Mouse (Mus musculus): ENCODE measurements at regions not wholly inside any gene's neighbourhood (a gene's known extent, or its start where the extent isn't known, plus 50 kb on each side); places are given as distances from the start of the nearest gene placed in this dataset.

DNA sequence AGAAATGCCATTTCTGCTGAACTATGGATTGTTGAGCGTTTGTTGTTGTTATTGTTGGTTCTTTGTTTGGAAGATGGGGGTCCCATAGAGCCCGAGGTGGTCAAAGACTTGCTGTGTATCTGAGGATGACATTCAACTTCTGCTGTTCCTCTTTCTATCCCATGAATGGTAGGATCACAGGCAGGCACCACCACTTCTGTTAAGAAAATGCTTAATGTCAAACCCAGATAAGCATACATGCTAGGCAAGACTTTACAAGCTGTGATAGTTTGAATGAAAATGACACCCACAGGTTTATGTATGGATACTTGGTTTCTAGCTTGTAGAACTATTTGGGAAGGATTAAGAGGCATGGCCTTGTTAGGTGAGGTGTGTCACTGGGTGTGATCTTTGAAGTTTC lies 330.2 kb upstream of the Trib2 start:
- no peak for DNase-seq (ENCODE audit: extremely low read depth, insufficient read length, low spot score)

DNA sequence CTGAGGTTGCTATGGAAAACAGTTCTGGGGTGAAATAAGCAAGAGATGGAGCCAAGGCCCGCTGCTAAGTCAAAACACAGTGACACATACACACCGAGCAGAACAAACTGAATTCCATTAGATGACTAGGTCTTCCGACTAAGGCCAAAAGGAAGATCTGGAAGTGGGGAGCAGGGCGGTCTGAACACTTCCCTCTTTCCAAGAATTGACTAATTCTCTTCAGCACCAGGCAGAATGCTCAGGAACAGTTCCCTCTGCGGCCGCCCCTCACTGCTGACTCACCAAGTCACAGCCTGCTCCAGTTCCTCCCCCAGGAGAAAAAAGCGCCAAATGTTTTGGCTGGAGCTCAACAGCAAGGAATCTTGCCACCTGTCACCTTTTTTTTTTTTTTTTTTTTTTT lies 328.9 kb upstream of the Trib2 start:
- peak; percentile 33 for DNase-seq (ENCODE audit: extremely low read depth, insufficient read length, low spot score)

DNA sequence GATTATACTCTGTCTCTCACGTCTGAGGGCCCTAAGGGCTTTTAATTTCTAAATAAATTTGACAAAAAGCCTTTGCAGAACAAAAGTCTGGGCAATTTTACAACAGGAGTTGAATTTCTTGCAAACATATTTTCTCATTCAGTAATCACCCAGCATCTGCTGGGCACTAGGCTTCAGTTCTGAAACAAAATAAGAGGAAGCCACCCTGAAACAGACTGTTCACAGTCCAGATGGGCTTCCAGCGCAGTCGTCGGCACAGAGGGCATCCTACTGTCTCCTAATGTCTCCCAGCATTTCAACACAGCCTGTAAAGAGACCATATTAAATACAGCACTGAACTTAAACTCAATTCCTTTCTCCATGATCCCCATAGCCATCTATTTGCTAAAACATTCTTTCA lies 324.5 kb upstream of the Trib2 start:
- DNase-seq (ENCODE audit: extremely low read depth, insufficient read length, low spot score), result no peak

DNA sequence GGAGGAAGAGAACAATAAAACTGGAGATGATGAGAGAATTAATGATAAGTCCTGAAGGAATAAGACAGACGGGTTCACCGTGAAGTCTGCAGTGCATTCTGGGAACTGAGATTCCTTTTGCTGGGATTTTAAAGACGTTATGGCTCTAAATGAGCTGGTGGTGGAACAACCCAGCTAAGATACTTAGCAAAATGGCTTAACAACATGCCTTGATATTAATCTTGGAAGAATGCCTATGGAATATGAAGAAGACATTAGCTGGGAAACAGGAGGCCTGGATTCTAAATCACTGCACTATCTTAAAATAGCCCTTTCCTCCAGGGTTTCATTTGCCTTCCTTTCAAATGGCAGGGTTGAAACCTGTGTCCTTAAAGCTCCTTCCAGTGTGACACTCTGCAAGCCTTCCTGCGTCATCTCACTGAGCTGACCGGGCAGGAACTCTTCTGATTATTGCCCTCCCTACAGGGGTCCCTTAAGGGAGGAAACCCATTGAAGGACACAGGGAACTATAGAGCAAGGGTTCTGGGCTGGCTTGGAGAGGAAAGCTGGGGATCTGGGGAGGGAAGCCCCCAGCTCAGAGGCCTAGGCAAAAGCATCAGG lies 323.9 kb upstream of the Trib2 start:
- DNase-seq (ENCODE audit: extremely low read depth, insufficient read length, low spot score), result no peak

DNA sequence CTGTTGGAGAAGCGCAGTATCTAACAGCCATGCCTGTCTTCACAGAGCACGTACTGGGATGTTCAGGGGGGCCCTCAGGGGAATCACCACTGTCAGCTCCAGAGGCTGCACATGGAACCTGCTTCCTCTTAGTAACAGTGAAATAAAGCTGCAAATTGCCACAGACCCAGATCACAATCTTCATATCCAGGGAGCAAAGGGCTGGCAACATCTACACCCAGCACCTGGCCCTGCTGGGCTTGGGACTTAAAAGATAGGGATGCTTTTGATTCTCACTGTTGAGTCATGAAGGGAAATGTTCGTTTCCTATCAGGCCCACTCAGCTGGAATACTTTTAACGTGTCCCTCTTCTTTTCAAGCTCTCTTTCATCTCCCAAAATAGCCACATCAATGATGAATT lies 322.4 kb upstream of the Trib2 start:
- no peak for DNase-seq (ENCODE audit: extremely low read depth, insufficient read length, low spot score)

DNA sequence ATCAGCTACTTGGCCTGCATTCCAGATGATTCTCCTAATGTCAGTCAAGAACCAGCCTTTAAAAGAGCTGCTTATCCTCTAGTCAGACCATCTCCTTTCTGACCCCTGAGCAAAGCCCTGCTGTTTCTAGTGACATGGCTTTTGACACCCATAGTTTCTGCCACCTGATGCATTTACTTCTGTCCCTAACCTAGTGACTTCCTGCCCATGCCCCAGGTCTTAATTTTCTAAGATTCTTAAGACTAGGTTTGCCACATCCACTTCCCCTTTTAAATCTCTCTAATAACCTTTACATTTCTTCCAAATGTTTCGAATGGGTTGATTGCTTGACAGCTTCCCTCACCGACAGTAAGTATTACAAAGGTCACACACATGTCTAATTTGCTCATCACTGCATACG lies 321.1 kb upstream of the Trib2 start:
- no peak for DNase-seq (ENCODE audit: extremely low read depth, insufficient read length, low spot score)

DNA sequence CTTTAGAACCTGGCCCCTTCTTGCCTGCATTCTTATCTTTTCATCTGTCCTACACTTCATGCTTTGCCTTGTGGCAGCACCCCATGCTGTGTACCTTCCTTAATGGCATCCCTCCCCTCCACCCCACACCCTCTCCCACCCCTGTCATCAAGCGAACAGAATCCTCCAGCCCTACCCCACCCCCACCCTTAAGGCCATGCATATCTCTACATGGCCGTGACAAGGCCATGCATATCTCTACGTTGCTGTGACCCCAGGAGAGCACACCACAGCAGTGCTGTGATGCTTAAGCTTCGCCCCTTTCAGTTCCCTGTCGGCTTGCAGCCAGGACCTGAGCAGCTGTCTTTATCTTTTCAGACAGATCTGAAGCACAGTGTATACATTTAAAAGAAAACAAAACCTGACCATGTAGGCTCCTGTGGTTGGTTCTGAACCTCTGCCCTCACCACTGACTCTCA lies 319.5 kb upstream of the Trib2 start:
- DNase-seq (ENCODE audit: extremely low read depth, insufficient read length, low spot score), result no peak

DNA sequence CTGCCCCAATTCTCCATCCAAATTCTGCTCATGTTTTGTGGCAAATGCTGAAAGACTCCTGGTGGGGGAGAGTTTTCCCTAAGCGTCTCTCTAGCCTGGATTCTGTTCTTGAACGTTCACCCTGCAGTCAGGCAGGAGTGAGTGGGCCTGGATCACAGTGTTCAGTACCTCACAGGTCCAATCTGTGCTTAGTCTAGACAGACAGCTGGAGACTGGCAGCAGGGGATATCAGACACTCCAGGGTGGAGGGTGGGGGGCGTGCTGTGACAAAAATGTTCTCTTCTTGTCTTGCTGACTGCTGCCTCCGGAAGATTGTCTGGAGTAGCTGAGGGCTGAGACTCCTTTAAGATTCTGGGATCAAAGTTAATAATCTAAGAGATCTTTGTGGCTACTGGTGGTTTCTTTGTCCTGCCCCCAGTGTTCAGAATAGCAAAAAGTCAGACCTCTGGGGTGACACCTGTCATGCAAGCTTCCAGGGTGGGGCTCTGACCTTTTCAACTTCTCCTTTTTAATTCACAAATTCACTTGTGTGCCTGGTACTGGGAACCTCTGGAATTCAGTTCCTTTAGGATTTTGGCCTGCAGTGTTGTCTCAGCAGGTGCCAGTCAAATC lies 319.0 kb upstream of the Trib2 start:
- DNase-seq (ENCODE audit: extremely low read depth, insufficient read length, low spot score), result no peak

DNA sequence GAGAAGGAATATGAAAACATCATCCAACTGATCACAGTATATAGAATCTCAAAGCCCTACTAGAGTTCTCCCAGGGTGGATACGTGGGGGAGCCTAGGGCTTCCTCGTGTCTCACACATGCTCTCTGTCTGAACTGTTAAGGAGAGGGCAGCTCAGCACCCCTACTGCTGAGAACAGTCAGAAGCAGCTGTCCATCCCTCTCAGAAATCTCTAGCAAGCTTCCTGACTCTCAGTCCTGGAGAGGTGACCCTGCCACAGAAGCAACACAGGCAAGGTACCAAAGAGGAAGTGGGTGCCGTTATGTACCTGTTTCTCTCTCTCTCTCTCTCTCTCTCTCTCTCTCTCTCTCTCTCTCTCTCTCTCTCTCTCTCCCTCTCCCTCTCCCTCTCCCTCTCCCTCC lies 317.7 kb upstream of the Trib2 start:
- no peak for DNase-seq (ENCODE audit: extremely low read depth, insufficient read length, low spot score)

DNA sequence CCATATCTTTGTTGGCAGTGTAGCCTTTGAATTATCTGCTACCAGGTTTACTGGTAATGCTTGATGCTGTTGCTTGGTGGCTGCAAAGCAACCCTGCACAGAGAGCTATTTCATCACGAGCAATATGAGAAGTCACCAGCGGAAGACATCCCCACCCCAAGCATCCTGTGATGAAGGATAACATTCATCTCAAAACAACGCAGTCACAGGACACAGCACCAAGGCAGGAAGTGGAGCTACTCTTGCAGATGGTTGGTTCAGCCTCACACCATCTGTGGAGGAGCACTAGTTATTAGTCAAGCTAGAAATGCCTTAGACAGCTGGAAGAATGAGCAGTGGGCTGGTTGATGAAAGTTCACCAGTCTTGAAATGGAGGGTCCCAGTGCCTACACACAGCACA lies 316.5 kb upstream of the Trib2 start:
- DNase-seq (ENCODE audit: extremely low read depth, insufficient read length, low spot score), result no peak

DNA sequence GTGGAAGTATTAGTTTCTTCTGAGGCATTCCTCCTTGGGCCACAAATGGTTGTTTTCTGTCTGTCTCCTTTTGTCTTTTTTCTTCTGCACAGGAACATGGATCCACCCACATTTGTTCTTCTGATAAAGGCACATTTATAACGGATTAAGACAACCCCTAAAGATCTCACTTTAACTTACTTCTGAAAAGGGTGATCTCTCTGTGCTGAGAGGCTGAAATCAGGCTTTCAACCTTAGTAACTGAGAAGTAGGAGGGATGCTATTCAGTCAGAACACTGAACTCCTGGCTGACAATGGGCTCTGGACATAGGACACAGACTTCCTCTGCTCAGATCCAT lies 315.0 kb upstream of the Trib2 start:
- DNase-seq (ENCODE audit: extremely low read depth, insufficient read length, low spot score), result no peak

DNA sequence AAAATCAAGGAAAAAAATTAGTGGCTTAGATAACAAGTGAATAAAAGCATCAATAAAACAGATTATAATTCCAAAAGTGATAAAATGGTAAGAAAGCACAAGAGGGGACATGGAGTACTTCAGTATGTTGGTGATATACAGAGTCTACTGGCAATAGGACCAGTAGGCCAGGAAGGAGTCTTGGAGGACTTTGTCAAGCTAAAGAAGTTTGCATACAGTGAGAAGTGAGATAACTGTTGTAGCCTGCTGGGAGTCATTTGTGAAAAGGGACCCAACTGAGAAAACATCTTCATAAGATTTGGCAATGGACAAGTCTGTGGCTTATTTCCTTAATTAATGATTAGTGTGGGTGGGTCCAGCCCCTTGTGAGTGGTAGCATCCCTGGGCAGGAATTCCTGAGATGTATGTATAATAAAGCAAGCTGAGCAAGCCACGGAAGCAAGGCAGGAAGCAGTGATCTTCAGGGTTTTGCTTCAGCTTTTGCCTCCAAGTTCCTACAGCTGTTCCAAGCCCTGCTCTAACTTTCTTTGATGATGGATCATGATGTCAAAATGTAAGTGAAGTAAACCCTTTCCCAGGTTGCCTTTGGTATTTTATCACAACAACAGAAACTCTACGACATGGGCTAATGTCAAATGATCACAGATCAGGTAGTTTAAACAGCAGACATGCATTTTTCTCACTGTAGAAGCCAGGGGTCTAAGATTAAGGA lies 314.5 kb upstream of the Trib2 start:
- DNase-seq (ENCODE audit: extremely low read depth, insufficient read length, low spot score), result no peak

DNA sequence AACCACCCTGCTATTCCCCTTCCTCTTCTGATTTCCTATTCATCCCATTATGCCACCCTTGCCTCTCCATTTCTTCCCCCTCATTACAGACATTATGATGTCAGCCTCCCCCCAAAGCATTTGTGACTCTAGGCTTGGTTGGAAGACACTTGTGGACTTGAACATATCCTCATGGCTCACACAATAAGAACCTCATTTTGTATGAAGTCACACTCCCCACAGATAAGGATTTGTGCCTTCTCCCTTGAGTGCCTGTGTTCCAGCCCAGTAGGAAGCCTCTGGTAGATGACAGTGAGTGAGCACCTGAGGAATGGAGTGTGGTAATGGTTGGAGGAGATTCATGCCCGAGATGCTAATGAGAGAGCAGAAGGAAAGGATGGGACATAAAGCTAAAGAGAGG lies 313.9 kb upstream of the Trib2 start:
- no peak for DNase-seq (ENCODE audit: extremely low read depth, insufficient read length, low spot score)

DNA sequence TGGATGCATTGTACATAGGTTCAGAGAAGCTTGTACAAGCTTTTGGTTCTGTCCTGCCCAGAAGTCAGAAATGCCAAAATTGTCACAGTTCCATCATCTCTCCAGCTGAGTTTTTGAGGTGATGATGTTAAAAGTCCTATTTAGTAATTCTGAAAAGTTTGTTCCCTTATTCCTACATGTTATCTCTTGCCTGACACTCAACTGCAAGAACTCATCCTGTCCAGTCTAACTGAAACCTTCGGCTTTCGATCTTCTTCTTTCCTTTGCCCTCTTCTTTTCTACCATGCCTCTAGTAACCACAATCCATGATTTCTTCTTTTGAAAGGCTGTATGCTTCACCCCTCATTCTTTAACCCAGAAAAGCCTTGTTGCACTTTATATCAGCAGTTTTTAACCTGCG lies 313.2 kb upstream of the Trib2 start:
- no peak for DNase-seq (ENCODE audit: extremely low read depth, insufficient read length, low spot score)

DNA sequence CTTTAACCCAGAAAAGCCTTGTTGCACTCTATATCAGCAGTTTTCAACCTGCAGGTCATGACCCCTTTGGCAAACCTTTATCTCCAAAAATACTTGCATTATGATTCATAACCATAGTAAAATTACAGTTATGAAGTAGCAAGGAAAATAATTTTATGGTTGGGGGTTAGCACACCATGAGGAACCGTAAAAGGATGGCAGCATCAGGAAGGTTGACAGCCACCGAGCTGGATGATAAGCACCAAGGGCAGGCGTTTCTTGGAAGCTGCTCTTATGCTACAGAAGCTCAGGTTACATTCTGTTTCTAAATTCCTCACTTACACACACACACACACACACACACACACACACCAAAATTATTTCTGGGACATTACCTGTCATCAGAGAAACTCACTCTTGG lies 312.5 kb upstream of the Trib2 start:
- no peak for DNase-seq (ENCODE audit: extremely low read depth, insufficient read length, low spot score)

DNA sequence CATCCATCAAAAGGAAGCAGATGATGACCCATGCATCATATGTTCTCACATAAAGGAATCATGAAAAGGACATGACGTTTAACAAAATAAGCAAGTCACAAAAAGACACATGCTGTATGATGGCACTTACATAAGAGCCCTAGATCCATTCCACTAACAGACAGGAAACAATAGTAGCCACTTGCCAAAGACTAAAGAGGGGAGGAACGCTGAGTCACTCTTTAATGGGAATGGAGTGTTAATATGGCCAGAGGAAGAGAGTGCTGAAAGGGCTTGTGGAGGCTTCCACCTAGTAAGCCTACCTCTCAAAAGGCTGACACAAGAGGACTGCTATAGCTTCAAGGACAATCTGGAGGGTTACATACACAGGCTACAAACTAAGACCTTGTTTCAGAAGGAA lies 308.2 kb upstream of the Trib2 start:
- no peak for DNase-seq (ENCODE audit: extremely low read depth, insufficient read length, low spot score)

DNA sequence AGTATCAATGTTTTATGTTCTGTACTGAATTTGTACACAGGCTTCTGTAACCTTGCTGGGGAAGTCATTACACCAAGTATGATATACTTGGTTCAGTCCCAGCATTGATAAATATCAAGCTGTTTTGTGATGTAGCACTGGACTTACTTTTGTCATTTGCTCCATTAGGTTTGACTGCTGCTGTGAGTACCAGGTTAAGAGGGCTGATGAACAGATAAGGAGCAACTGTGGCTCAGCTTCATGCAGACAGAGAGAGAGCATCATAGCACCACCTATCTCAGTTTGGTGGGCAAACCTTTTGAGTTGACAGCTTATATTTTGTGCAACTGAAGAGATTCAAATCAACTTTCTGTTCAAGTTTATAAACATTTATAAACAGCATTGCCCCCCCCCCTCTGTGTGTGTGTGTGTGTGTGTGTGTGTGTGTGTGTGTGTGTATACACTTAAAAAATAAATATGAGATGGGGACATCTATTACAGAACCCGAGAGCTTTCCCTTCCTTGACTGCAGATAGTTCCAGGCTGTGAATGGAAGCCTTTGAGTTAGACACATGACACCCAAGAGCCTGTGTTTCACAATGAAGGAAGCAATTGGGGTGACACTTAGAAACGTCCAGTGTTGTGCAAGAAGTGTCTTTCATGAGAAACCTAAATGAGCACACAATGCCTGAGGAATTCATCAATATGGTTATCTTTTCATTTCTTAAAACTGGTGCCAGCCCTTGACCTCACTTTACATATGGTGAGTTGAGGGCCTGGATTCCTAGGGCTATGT lies 305.8 kb upstream of the Trib2 start:
- no peak for DNase-seq (ENCODE audit: extremely low read depth, insufficient read length, low spot score)

DNA sequence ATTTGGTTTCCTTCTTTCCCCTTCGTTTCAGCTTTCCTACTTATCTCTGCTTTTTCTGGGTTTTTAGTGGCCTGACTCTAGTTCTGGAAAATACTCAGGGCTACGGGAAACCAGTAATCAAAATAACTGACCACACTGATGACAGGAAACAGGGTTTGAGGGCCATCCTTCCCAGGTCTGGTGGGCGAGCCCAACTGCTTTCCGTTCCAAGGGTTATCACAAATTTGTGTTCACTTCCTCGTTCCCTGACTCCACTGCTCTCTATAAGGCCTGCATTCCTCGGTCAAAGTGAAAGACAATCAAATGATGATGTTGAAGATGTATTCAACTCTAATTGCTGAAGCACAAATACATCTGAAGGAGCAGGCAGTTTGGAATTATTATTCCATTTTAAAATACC lies 305.1 kb upstream of the Trib2 start:
- DNase-seq (ENCODE audit: extremely low read depth, insufficient read length, low spot score), result no peak

DNA sequence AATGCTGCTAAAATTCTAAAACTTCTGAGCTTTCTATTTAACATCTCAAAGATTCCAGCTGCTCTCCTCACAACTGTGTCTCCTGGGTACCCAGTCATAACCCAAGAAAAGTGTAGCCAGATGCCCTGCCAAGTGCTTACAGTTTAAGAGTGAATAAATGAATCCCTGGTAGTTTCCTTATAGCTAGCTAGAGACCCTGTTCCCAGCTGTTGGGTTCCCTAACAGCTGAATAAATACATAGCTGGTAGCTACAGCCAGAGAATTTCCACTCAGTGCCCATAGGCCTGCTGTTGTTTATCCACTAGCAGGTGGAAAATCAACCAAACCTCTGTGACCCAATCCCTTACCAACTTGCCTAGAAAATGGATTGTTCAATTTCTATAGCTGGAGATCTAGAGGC lies 302.0 kb upstream of the Trib2 start:
- no peak for DNase-seq (ENCODE audit: extremely low read depth, insufficient read length, low spot score)

DNA sequence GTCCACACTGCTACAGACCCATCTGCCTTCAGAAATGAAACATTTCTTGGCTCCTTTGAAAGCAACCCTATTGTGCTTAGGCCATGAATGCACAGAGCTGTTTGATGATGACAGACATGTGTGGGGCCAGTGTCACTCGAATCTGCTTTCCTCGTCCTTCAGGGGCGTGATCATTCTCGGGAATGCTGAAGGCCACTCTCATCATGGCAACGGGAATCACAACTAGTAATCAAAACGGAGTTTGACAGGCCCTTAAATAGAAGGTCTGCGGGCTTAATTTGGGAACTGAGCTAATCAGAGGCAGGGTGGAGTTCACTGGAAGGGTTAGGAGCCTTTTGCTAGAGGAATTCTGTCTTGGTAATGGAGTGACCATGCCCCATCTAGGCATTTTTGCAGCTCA lies 290.2 kb upstream of the Trib2 start:
- no peak for DNase-seq (ENCODE audit: extremely low read depth, insufficient read length, low spot score)

DNA sequence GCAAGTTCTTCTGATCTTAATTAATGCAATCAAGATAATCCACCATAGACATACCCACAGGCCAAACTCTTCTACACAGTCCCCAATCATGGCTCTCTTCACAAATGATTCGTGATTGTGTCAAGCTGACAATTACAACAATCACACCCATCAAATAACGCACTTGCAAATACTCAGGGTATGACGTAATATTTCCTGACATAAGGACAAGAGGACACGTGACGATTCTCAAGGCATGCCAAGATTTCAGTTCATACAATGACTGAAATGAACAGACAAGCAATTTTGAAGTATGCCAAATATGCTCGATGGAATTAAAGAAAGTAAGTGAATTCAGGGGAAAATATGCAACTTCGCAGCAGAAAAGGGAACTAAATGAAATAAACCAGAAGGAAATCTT lies 282.1 kb upstream of the Trib2 start:
- no peak for DNase-seq (ENCODE audit: extremely low read depth, insufficient read length, low spot score)

DNA sequence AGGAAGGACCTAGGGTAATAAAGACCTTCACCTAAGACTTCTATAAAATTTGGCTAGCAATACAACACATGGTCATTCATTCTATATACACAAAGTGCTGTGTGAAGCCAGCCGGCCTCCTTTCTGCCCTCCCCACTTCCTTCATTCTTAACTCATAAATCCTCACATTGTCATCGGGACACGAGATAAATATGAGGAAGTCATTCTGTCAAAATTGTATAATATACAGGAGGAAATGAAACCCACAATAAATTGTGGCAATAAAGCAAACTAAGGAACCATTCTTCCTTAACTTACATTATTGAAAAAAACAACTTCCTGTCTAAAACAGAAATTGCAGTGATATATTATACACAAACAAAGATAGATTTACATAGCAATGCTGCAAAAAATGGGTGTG lies 275.9 kb upstream of the Trib2 start:
- DNase-seq (ENCODE audit: extremely low read depth, insufficient read length, low spot score), result no peak

Data from 3134 (cell line).